Mouse (Mus musculus) stomach, postnatal 0 days (tissue): ENCODE measurements around the gene Dusp11.

Experiments
- CTCF ChIP-seq: IDR thresholded peaks from 2 replicates; pipeline ENCODE4 v1.5.1; 2016; ENCODE audit warnings: antibody characterized with exemption, low read depth, mild to moderate bottlenecking, moderate library complexity
- EP300 ChIP-seq: optimal IDR thresholded peaks from 2 replicates; pipeline ENCODE3; 2016; ENCODE audit warnings: antibody characterized with exemption

GRCm38 (mm10) chr6:85916596-85916995, 44.9 kb downstream of the Dusp11 start:
- no peak for TF ChIP-seq CTCF
- TF ChIP-seq EP300 = no peak
